Mouse (Mus musculus) thymus, postnatal 25 days (tissue): ENCODE results near the gene Csnk2b.

Experiments used
- DNase-seq: peaks from one replicate; pipeline ENCODE4 v3.0.0; 2022

The Csnk2b gene

GRCm38 (mm10) chr17:35121871-35122303 lies at the start of gene Csnk2b:
TSS of gene Csnk2b (minus strand) at chr17:35122053.
- peak; percentile 36 for DNase-seq

GRCm38 (mm10) chr17:35168541-35169207 lies 46.8 kb upstream of the Csnk2b start:
- DNase-seq: peak; percentile 37

GRCm38 (mm10) chr17:35167794-35168193 lies 45.9 kb upstream of the Csnk2b start:
- no peak for DNase-seq

- peak; percentile 76 for DNase-seq
Measured at GRCm38 (mm10) chr17:35166352-35167035, 44.6 kb upstream of the Csnk2b start.

- no peak for DNase-seq
Measured at GRCm38 (mm10) chr17:35165451-35166155, 43.8 kb upstream of the Csnk2b start.

- DNase-seq: peak; percentile 96
Measured at GRCm38 (mm10) chr17:35164568-35165450, 43.0 kb upstream of the Csnk2b start, which contains the start of gene Prrc2a. TSS of gene Prrc2a (minus strand) at chr17:35164897.

- DNase-seq: no peak
Measured at GRCm38 (mm10) chr17:35164218-35164567, 42.3 kb upstream of the Csnk2b start.

- DNase-seq: no peak
Measured at GRCm38 (mm10) chr17:35163326-35164081, 41.7 kb upstream of the Csnk2b start.

- no peak for DNase-seq
Measured at GRCm38 (mm10) chr17:35162730-35163129, 40.9 kb upstream of the Csnk2b start.

GRCm38 (mm10) chr17:35162121-35162520 lies 40.3 kb upstream of the Csnk2b start:
- no peak for DNase-seq

GRCm38 (mm10) chr17:35161421-35161820 lies 39.6 kb upstream of the Csnk2b start:
- no peak for DNase-seq

GRCm38 (mm10) chr17:35159638-35160037 lies 37.8 kb upstream of the Csnk2b start:
- no peak for DNase-seq

- no peak for DNase-seq
Measured at GRCm38 (mm10) chr17:35158850-35159593, 37.2 kb upstream of the Csnk2b start.

GRCm38 (mm10) chr17:35157661-35158175 lies 35.9 kb upstream of the Csnk2b start:
- no peak for DNase-seq

- DNase-seq: no peak
Measured at GRCm38 (mm10) chr17:35157254-35157653, 35.4 kb upstream of the Csnk2b start.

- DNase-seq: no peak
Measured at GRCm38 (mm10) chr17:35156461-35157200, 34.8 kb upstream of the Csnk2b start.

- DNase-seq: no peak
Measured at GRCm38 (mm10) chr17:35155451-35155850, 33.6 kb upstream of the Csnk2b start.

GRCm38 (mm10) chr17:35154616-35155015 lies 32.8 kb upstream of the Csnk2b start:
- no peak for DNase-seq

GRCm38 (mm10) chr17:35153931-35154330 lies 32.1 kb upstream of the Csnk2b start:
- DNase-seq: no peak

GRCm38 (mm10) chr17:35153077-35153476 lies 31.2 kb upstream of the Csnk2b start:
- no peak for DNase-seq
